In genomic region chr2:5219206-5219605, GRCm38 (mm10) we compare ENCODE assay signal across 15 mouse cellular contexts.
DNase-seq lines count a peak whose midpoint lies in the region; ATAC-seq and TF ChIP-seq lines count a peak whose summit lies in the region.
"Had no signal": no experiment of that assay in that cellular context is flagged by ENCODE, and none has a peak within 500 bp of the region (broad histone marks: within the 10 kb centered on the region; RNA-seq: fewer than 3 reads in every experiment).

No protein-coding gene starts in this region.

- TF ChIP-seq CTCF in lung, postnatal 0 days (IDR thresholded peaks at IDR 0.05): no peak

- WGBS in lung, postnatal 0 days: 82% methylated on average over 1 of the region's 1 CpGs

- no peaks in the 10 kb centered on the region for H3K36me3 ChIP-seq in lung, postnatal 0 days (ENCODE audit: insufficient read depth, low read length)
- H3K36me3 ChIP-seq: hindbrain, embryonic 15.5 days; midbrain, embryonic 12.5 days had no signal

- no peak for TF ChIP-seq EP300 in lung, postnatal 0 days (IDR thresholded peaks at IDR 0.05)

- intact Hi-C loops in heart, postnatal 36 days (cut with DNase I): no loop called here

- DNase-seq in heart, adult 8-10 months (ENCODE audit: low spot score): peak; percentile 1
- DNase-seq in heart, postnatal 36 days: no peak
- peak; percentile 60 for DNase-seq in lung, postnatal 0 days (ENCODE audit: low spot score)
- DNase-seq in lung, postnatal 25 days (ENCODE audit: low spot score): no peak
- peak; percentile 91 for DNase-seq in kidney, adult 9 months
- peak; percentile 3 for DNase-seq in lung, postnatal 36 days
- no peak for DNase-seq in left cerebral cortex, adult 9 months (ENCODE audit: low spot score in 2 of 2)
- DNase-seq: cerebellum, adult 9-11 months; heart, postnatal 10 days; lung, embryonic 14.5 days; right cerebral cortex, postnatal 14 days had no signal

- no peak overlapping the region for H3K4me3 ChIP-seq in lung, postnatal 0 days (ENCODE audit: low read depth, low read length)
- H3K4me3 ChIP-seq: hindbrain, embryonic 15.5 days; midbrain, embryonic 12.5 days had no signal

- no peaks in the 10 kb centered on the region for H3K9me3 ChIP-seq in lung, postnatal 0 days (ENCODE audit: low read length)
- H3K9me3 ChIP-seq: hindbrain, embryonic 15.5 days; midbrain, embryonic 12.5 days had no signal

- H3K27me3 ChIP-seq in lung, postnatal 0 days (replicated peaks; ENCODE audit: insufficient read depth, low read length): no peaks in the 10 kb centered on the region
- H3K27me3 ChIP-seq: hindbrain, embryonic 15.5 days; midbrain, embryonic 12.5 days had no signal

- no peak overlapping the region for H3K4me2 ChIP-seq in lung, postnatal 0 days (replicated peaks; ENCODE audit: low read depth, low read length)
- H3K4me2 ChIP-seq: hindbrain, embryonic 15.5 days; lung, embryonic 14.5 days; midbrain, embryonic 12.5 days had no signal

- no peak overlapping the region for H3K27ac ChIP-seq in lung, postnatal 0 days (ENCODE audit: low read length)
- H3K27ac ChIP-seq: hindbrain, embryonic 15.5 days; midbrain, embryonic 12.5 days had no signal

- ATAC-seq in lung, postnatal 0 days: peak; percentile 75
- no peak for ATAC-seq in erythroid progenitor cell, adult 5-6 weeks (replicated peaks; ENCODE audit: low FRiP score, poor library complexity, severe bottlenecking)
- ATAC-seq: activated CD4-positive, CD25-positive, alpha-beta regulatory T cell, adult 4 months had no signal

- no peaks in the 10 kb centered on the region; the same call in 1 of the 2 replicates for H3K4me1 ChIP-seq in lung, postnatal 0 days (ENCODE audit: insufficient read depth, low read depth, low read length)
- H3K4me1 ChIP-seq: hindbrain, embryonic 15.5 days; midbrain, embryonic 12.5 days had no signal

- no peak overlapping the region for H3K9ac ChIP-seq in lung, postnatal 0 days (replicated peaks; ENCODE audit: low read depth)
- H3K9ac ChIP-seq: hindbrain, embryonic 15.5 days; lung, embryonic 14.5 days; midbrain, embryonic 12.5 days had no signal

Comparison
In these comparisons a context has a peak if more than half of its experiments do, and no peak if none do; other contexts are left out.
1. DNase-seq: peak in heart, adult 8-10 months (single experiment), lung, postnatal 0 days (single experiment), kidney, adult 9 months (single experiment) and lung, postnatal 36 days (single experiment); none in heart, postnatal 36 days (0 of 2), lung, postnatal 25 days (single experiment) and left cerebral cortex, adult 9 months (0 of 2).